Mouse (Mus musculus) liver, embryonic 14.5 days (tissue): ENCODE results near the gene Ube2t. TPM values are rescaled to one million over a fixed set of nuclear protein-coding genes. Genes with fewer than 3 reads are reported as not detected.

Experiments used
- ATAC-seq: fragments of 200-750 bp; cut with Nextera tagmentation; 2 replicates; pipeline ENCODE4 v1.8.0; 2017; ENCODE audit warnings: moderate number of reproducible peaks, mild to moderate bottlenecking, moderate library complexity; ENCODE audit not compliant: insufficient read depth
- DNase-seq, 3 experiments: peaks; one replicate each; pipeline ENCODE4 v3.0.0-alpha.2; 2012 to 2013; ENCODE audit warnings: low read depth in 3 of 3, low spot score in 3 of 3
- H3K27ac ChIP-seq: fragments of 300-500 bp; sonication (generic); 2 replicates; pipeline ENCODE4 v1.5.1; 2014; ENCODE audit warnings: moderate library complexity, mild to moderate bottlenecking, control low read depth, inconsistent platforms
- H3K27me3 ChIP-seq: fragments of 300-500 bp; sonication (generic); 2 replicates; pipeline ENCODE4 v1.6.1; 2014; ENCODE audit warnings: mild to moderate bottlenecking, low read length, moderate library complexity; ENCODE audit not compliant: control insufficient read depth, insufficient read depth
- H3K36me3 ChIP-seq: fragments of 300-500 bp; sonication (generic); replicated peaks from 2 replicates; pipeline ENCODE4 v1.6.1; 2014; ENCODE audit warnings: low read depth; ENCODE audit not compliant: control insufficient read depth, insufficient read depth
- H3K4me1 ChIP-seq, 2 experiments: fragments of 200-500 bp in 1 of 2; fragments of 300-500 bp in 1 of 2; sonication (generic) in 1 of 2; replicated peaks; 2 replicates each; pipeline ENCODE4 v1.6.1; 2012 to 2014; ENCODE audit warnings: antibody characterized with exemption in 1 of 2, inconsistent platforms in 1 of 2, low read length in 1 of 2; ENCODE audit not compliant: control insufficient read depth in 2 of 2, insufficient read depth in 2 of 2
- H3K4me2 ChIP-seq: fragments of 300-500 bp; sonication (generic); 2 replicates; pipeline ENCODE4 v1.6.1; 2014; ENCODE audit warnings: low read depth, mild to moderate bottlenecking, control low read depth, moderate library complexity
- H3K4me3 ChIP-seq, 2 experiments: fragments of 200-500 bp in 1 of 2; fragments of 300-500 bp in 1 of 2; sonication (generic) in 1 of 2; 2 replicates each; pipeline ENCODE4 v1.5.1; 2012 to 2014; ENCODE audit warnings: low read depth in 2 of 2, low read length in 2 of 2, mild to moderate bottlenecking in 2 of 2, control low read depth in 1 of 2, inconsistent platforms in 1 of 2, moderate library complexity in 1 of 2; ENCODE audit not compliant: insufficient read depth in 1 of 2
- H3K9ac ChIP-seq: fragments of 300-500 bp; sonication (generic); replicated peaks from 2 replicates; pipeline ENCODE4 v1.6.1; 2014; ENCODE audit warnings: mild to moderate bottlenecking, control low read depth, moderate library complexity
- H3K9me3 ChIP-seq: fragments of 300-500 bp; sonication (generic); 2 replicates; pipeline ENCODE4 v1.6.1; 2016; ENCODE audit warnings: low read length, mixed read lengths; ENCODE audit not compliant: control insufficient read depth
- CTCF ChIP-seq: IDR thresholded peaks from 2 replicates; pipeline ENCODE4 v1.5.1; 2016; ENCODE audit warnings: antibody characterized with exemption, low read depth, control low read depth
- EP300 ChIP-seq: IDR thresholded peaks from 2 replicates; pipeline ENCODE4 v1.6.1; 2016; ENCODE audit warnings: antibody characterized with exemption, low read depth
- WGBS: fragments of 180-500 bp; shearing (Covaris S2); extraction: QIAGEN DNeasy Blood & Tissue Kit; methylation state at CpG from one replicate; pipeline ENCODE4 v1.1.7; 2014; ENCODE audit not compliant: insufficient replicate concordance; 5-methylcytosine and 5-hydroxymethylcytosine counted together
- polyA plus RNA-seq, 2 experiments: library from polyadenylated mRNA; depleted of rRNA in 1 of 2; stranded (reverse) in 1 of 2; unstranded in 1 of 2; fragments of >200 nt; fragmentation: Nextera tagmentation in 1 of 2; extraction: Ambion mirVana in 1 of 2; gene quantifications; 2 replicates each; pipeline versions ENCODE4 v1.2.1 to v1.2.3; 2012 to 2014

The Ube2t gene
- polyA plus RNA-seq (2012; rRNA removed) = 16.3 and 22.2 TPM in 2 replicates
- 37.2 and 37.6 TPM in 2 replicates for polyA plus RNA-seq (2014; fragmentation: Nextera tagmentation; extraction: Ambion mirVana)

DNA sequence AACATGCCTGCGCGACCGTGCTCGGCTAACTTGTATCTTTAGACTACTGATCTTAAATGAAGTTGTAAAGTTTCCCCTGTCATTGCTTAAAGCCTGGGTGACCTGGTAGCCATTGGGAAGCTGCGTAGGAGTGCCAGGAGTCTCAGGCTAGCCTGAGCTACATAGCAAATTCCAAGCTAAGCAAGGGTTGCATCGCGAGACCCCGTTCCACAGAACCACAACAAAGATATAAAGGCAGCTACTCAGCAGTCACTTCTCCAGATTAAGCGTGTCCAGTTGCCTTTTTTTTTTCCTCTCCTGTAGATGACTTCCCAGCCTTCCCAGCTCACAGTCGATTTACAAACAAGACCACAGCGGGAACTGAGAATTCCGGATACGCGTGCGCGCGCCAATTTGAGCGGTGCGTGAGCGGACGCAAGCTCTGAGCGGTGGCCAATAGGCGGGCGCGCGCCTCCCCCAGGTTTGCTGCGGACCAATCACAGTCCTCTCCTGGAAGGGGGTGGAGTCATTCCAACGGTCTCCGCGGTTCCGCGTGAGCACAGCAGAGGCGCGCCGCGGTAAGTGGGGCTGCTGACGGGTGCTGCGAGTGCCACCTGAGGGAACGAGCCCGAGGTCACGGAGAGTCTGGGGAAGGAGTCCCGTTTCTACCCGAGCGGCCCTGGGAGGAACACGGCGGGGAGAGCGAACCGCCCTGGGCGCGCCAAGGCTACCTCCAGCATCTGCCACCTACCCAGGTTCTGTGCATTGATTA lies at the start of gene Ube2t:
Ube2t (plus strand) TSS at position 513 of the 751 bp plus-strand sequence.
- ATAC-seq = peak; percentile 99
- H3K36me3 ChIP-seq = no peaks in the 10 kb centered on the region; the same call in 1 of the 2 replicates
- TF ChIP-seq CTCF (peak; percentile 40), EP300 (no peak; the same call in 1 of the 2 replicates)
- H3K4me3 ChIP-seq = peak within 1 kb of the TSS; percentile 69 to 80
- H3K9me3 ChIP-seq = no peaks in the 10 kb centered on the region
- H3K27me3 ChIP-seq = no peaks in the 10 kb centered on the region
- 2% methylated on average over 50 of the region's 50 CpGs for WGBS
- peak within 1 kb of the TSS; percentile 89 for H3K4me2 ChIP-seq
- peak within 1 kb of the TSS; percentile 71 for H3K9ac ChIP-seq
- peak within 1 kb of the TSS; percentile 27 for H3K27ac ChIP-seq
- DNase-seq = peak; percentile 91 to 93 (median 92)
- peaks cover 7 to 15% of the 10 kb centered on the region in 2 experiments; a peak in 3 of 4 replicates for H3K4me1 ChIP-seq

DNA sequence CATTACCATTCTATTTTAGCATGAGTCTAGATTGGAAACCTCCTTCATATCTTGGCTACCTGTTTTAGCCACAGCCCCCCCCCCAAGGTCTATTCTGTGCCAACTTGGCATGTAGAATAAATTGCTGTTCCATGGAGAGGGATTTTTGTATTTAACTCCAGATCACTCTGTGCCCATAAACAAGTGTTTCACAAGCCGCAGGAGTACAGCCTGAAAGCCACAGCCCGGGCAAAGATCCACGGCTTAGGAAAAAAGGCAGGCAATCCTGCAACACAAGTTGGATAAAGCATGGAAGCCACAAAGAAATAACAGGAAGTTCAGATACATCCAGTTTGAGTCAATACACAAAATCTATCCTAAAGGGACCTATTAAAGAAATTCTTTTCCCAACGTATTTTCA lies 48.8 kb upstream of the Ube2t start:
- TF ChIP-seq EP300 = no peak
- TF ChIP-seq CTCF = no peak
- Histone ChIP-seq H3K27me3 (no peaks in the 10 kb centered on the region), H3K9me3 (no peaks in the 10 kb centered on the region), H3K4me1 (no peaks in the 10 kb centered on the region), H3K9ac (no peak overlapping the region), H3K4me2 (no peak overlapping the region), H3K4me3 (no peak overlapping the region), H3K27ac (no peak overlapping the region), H3K36me3 (no peaks in the 10 kb centered on the region)
- ATAC-seq (no peak), DNase-seq (no peak)
- 80% methylated on average over 4 of the region's 4 CpGs for WGBS

DNA sequence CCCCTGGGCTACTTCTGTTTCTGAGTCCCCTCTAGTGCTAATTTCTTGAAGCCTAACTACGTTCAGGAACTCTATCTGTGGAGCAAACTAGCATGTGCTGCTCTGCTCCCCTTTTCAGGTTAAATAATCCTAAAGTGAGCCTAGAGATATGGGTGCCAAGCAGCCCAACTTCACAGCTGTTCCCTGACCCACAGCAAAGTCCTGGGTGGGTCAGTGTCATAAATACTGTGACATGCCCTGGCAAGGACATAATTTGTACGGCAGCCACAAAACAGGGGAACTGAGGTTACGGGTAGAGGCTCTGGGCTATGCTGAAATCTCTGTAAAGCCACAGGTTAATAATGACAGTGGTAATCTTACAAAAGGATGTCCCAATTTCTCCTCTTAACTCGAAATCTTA lies 46.9 kb upstream of the Ube2t start:
- 59% methylated on average over 4 of the region's 4 CpGs for WGBS
- ATAC-seq (no peak), DNase-seq (no peak)
- Histone ChIP-seq H3K4me1 (no peaks in the 10 kb centered on the region), H3K27ac (no peak overlapping the region), H3K9ac (no peak overlapping the region), H3K4me2 (no peak overlapping the region), H3K9me3 (no peaks in the 10 kb centered on the region), H3K27me3 (no peaks in the 10 kb centered on the region), H3K4me3 (no peak overlapping the region), H3K36me3 (no peaks in the 10 kb centered on the region)
- TF ChIP-seq CTCF (no peak), EP300 (no peak)

DNA sequence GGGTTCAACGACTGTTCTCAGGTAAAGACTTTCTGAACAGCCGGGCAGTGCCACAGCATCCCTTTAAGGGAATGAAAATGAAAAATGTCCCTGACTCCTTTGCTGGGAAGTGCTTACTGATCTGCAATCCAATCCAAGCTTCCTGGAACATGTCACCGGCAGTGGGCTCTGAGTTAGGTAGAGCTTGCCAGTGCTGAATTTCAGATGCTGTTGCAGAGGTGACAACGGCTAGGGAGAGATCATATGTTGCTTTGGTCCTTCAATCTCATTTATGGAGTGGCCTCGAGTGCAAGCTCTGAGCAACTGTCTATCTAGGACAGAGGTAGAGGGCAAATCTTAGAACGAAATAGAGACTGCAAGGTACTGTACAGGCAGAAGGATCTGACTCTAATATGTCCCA lies 43.4 kb upstream of the Ube2t start:
- 71% methylated on average over 6 of the region's 6 CpGs for WGBS
- TF ChIP-seq CTCF (no peak), EP300 (no peak)
- H3K4me1 ChIP-seq = peaks cover 0 to 5% of the 10 kb centered on the region in 2 experiments; a peak in 3 of 4 replicates
- no peak overlapping the region for H3K27ac ChIP-seq
- no peaks in the 10 kb centered on the region for H3K27me3 ChIP-seq
- H3K36me3 ChIP-seq = no peaks in the 10 kb centered on the region
- no peak overlapping the region for H3K4me3 ChIP-seq
- H3K9me3 ChIP-seq = no peaks in the 10 kb centered on the region
- no peak for ATAC-seq
- no peak overlapping the region for H3K9ac ChIP-seq
- DNase-seq = no peak
- no peak overlapping the region for H3K4me2 ChIP-seq

DNA sequence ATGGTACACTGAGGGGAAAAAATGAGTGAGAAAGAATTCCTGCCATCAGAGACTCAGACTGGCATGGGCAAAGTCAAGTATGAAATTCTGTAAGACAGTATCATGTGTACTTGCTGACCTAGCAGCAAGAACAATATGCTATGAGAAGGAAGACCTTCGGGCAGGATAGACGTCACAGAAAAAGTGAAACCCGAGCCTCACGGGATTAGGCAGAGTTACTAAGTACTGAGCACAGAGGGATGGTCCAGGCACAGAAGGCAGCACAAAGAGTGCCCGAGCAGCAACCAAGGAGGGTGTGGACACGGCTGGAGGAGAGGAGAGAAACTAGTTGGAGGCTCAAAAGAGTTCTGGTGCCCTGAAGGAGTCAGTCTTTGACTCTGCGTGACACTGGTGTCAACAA lies 29.9 kb upstream of the Ube2t start:
- Histone ChIP-seq H3K9ac (no peak overlapping the region), H3K27me3 (no peaks in the 10 kb centered on the region), H3K36me3 (no peaks in the 10 kb centered on the region), H3K4me3 (no peak overlapping the region), H3K4me2 (no peak overlapping the region), H3K4me1 (no peaks in the 10 kb centered on the region), H3K9me3 (no peaks in the 10 kb centered on the region), H3K27ac (no peak overlapping the region)
- DNase-seq (no peak), ATAC-seq (no peak)
- WGBS = 59% methylated on average over 7 of the region's 7 CpGs
- TF ChIP-seq EP300 (no peak), CTCF (no peak)
